Mouse (Mus musculus): ENCODE measurements at regions not wholly inside any gene's neighbourhood (a gene's known extent, or its start where the extent isn't known, plus 50 kb on each side); places are given as distances from the start of the nearest gene placed in this dataset.

- CTCF ChIA-PET, result no interaction called here
Observed at GRCm38 (mm10) chr9:98690839-98691516, 89.5 kb upstream of the Mrps22 start.

GRCm38 (mm10) chr9:98685548-98685947 is 84.1 kb upstream of the Mrps22 start:
- CTCF ChIA-PET, result no interaction called here

- CTCF ChIA-PET, result no interaction called here
Observed at GRCm38 (mm10) chr9:98684336-98684735, 82.9 kb upstream of the Mrps22 start.

GRCm38 (mm10) chr9:98675612-98676011 is 74.2 kb upstream of the Mrps22 start:
- CTCF ChIA-PET, result no interaction called here

GRCm38 (mm10) chr9:98673461-98674114 is 72.1 kb upstream of the Mrps22 start:
- CTCF ChIA-PET, result no interaction called here

GRCm38 (mm10) chr9:98672361-98672760 is 70.9 kb upstream of the Mrps22 start:
- CTCF ChIA-PET, result no interaction called here

- CTCF ChIA-PET, result no interaction called here
Observed at GRCm38 (mm10) chr9:98668423-98669330, 67.2 kb upstream of the Mrps22 start.

- CTCF ChIA-PET, result no interaction called here
Observed at GRCm38 (mm10) chr9:98667072-98667471, 65.6 kb upstream of the Mrps22 start.

- CTCF ChIA-PET, result no interaction called here
Observed at GRCm38 (mm10) chr9:98663011-98663410, 61.6 kb upstream of the Mrps22 start.

GRCm38 (mm10) chr9:98651681-98652080 is 50.2 kb upstream of the Mrps22 start:
- CTCF ChIA-PET, result no interaction called here

Measured in spleen, embryonic (tissue).